Mouse (Mus musculus): ENCODE measurements around the gene Oscar.
A peak's percentile ranks its signal among the peaks of the same experiment; 100 is the strongest.

The Oscar gene

GRCm38 (mm10) chr7:3616057-3616388, at the start of gene Oscar:
Gene Oscar (minus strand): TSS chr7:3616157.
- DNase-seq: no peak

GRCm38 (mm10) chr7:3665215-3666114, 49.5 kb upstream of the Oscar start, which contains the start of gene Leng1:
Gene Leng1 (minus strand): TSS chr7:3665840.
- DNase-seq: peak; percentile 92

- peak; percentile 28 for DNase-seq
Observed at GRCm38 (mm10) chr7:3664524-3665214, 48.7 kb upstream of the Oscar start.

GRCm38 (mm10) chr7:3658578-3658977, 42.6 kb upstream of the Oscar start:
- DNase-seq: no peak

GRCm38 (mm10) chr7:3656966-3657365, 41.0 kb upstream of the Oscar start:
- DNase-seq: no peak

- no peak for DNase-seq
Observed at GRCm38 (mm10) chr7:3646641-3647040, 30.7 kb upstream of the Oscar start.

GRCm38 (mm10) chr7:3646188-3646587, 30.2 kb upstream of the Oscar start:
- no peak for DNase-seq

GRCm38 (mm10) chr7:3645488-3646025, 29.6 kb upstream of the Oscar start:
- no peak for DNase-seq

GRCm38 (mm10) chr7:3644672-3645487, 28.9 kb upstream of the Oscar start, which contains the start of gene Cnot3:
Gene Cnot3 (plus strand): TSS chr7:3645268.
- DNase-seq: peak; percentile 97

GRCm38 (mm10) chr7:3644348-3644671, 28.4 kb upstream of the Oscar start:
- peak; percentile 95 for DNase-seq

- no peak for DNase-seq
Observed at GRCm38 (mm10) chr7:3643843-3644242, 27.9 kb upstream of the Oscar start.

GRCm38 (mm10) chr7:3643412-3643811, 27.5 kb upstream of the Oscar start:
- no peak for DNase-seq

- no peak for DNase-seq
Observed at GRCm38 (mm10) chr7:3630478-3630815, 14.5 kb upstream of the Oscar start.

GRCm38 (mm10) chr7:3629543-3630477, 13.9 kb upstream of the Oscar start, which contains the start of the genes Tfpt and Prpf31:
Gene Tfpt (minus strand): TSS chr7:3629929.
Gene Prpf31 (plus strand): TSS chr7:3629985.
- DNase-seq: peak; percentile 92

- peak; percentile 22 for DNase-seq
Observed at GRCm38 (mm10) chr7:3629030-3629429, 13.1 kb upstream of the Oscar start.

GRCm38 (mm10) chr7:3617242-3617995, 1.5 kb upstream of the Oscar start, which contains the start of gene Ndufa3:
Gene Ndufa3 (plus strand): TSS chr7:3617373.
- peak; percentile 91 for DNase-seq

- peak; percentile 13 for DNase-seq
Observed at GRCm38 (mm10) chr7:3616389-3617241, 658 bp upstream of the Oscar start.

GRCm38 (mm10) chr7:3614021-3614420, 1.9 kb downstream of the Oscar start:
- DNase-seq: no peak

- no peak for DNase-seq
Observed at GRCm38 (mm10) chr7:3611006-3611405, 5.0 kb downstream of the Oscar start.

- DNase-seq: no peak
Observed at GRCm38 (mm10) chr7:3610437-3610836, 5.5 kb downstream of the Oscar start.

Measured in thymus, postnatal 14 days (tissue).